Comparison of ENCODE assay signal across 23 mouse cellular contexts in genomic region chr17:50442062-50442461, GRCm38 (mm10).
DNase-seq lines count a peak whose midpoint lies in the region; ATAC-seq lines count a peak whose summit lies in the region.
"Had no signal": no experiment of that assay in that cellular context is flagged by ENCODE, and none has a peak within 500 bp of the region (broad histone marks: within the 10 kb centered on the region; RNA-seq: fewer than 3 reads in every experiment).

No protein-coding gene starts in this region.

- WGBS in liver, embryonic 13.5 days (ENCODE audit: insufficient replicate concordance) = 68% methylated on average over 5 of the region's 5 CpGs
- WGBS in kidney, embryonic 14.5 days = 87% methylated on average over 5 of the region's 5 CpGs

- peaks cover 8% of the 10 kb centered on the region; the same call in 1 of the 2 replicates for H3K4me1 ChIP-seq in liver, embryonic 13.5 days (replicated peaks)
- no peaks in the 10 kb centered on the region for H3K4me1 ChIP-seq in kidney, embryonic 14.5 days (ENCODE audit: control insufficient read depth, insufficient read depth, low read length)
- H3K4me1 ChIP-seq: embryonic facial prominence, embryonic 12.5 days; embryonic facial prominence, embryonic 15.5 days had no signal

- no peak overlapping the region for H3K4me2 ChIP-seq in liver, embryonic 13.5 days
- no peak overlapping the region for H3K4me2 ChIP-seq in kidney, embryonic 14.5 days (replicated peaks; ENCODE audit: low read depth, low read length)
- H3K4me2 ChIP-seq: embryonic facial prominence, embryonic 12.5 days; embryonic facial prominence, embryonic 15.5 days; heart, embryonic 11.5 days; hindbrain, embryonic 12.5 days; hindbrain, embryonic 15.5 days had no signal

- H3K9ac ChIP-seq in liver, embryonic 13.5 days = no peak overlapping the region
- H3K9ac ChIP-seq in kidney, embryonic 14.5 days (ENCODE audit: low read depth, low read length) = no peak overlapping the region
- H3K9ac ChIP-seq: embryonic facial prominence, embryonic 12.5 days; embryonic facial prominence, embryonic 15.5 days; forebrain, postnatal 0 days; hindbrain, embryonic 12.5 days; hindbrain, embryonic 15.5 days had no signal

- no peaks in the 10 kb centered on the region for H3K9me3 ChIP-seq in liver, embryonic 13.5 days (replicated peaks)
- H3K9me3 ChIP-seq in kidney, embryonic 14.5 days (ENCODE audit: control insufficient read depth, low read length) = no peaks in the 10 kb centered on the region
- H3K9me3 ChIP-seq: embryonic facial prominence, embryonic 12.5 days; embryonic facial prominence, embryonic 15.5 days; hindbrain, embryonic 12.5 days; hindbrain, embryonic 15.5 days had no signal

- DNase-seq in heart, adult 11 months = peak; percentile 89
- no peak for DNase-seq in heart, adult 18-20 months
- peak; percentile 19 for DNase-seq in ES-CJ7 (ENCODE audit: low read depth, low spot score)
- DNase-seq in liver, embryonic 13.5 days = peak; percentile 4
- no peak for DNase-seq in B cell, adult 2 months
- DNase-seq in kidney, postnatal 10 days = no peak
- DNase-seq: adrenal gland, postnatal 10 days; adrenal gland, postnatal 36 days; cerebellum, adult 18-20 months; cerebellum, adult 9-10 months; forebrain, postnatal 0 days; gastrocnemius, adult 2 months; gastrocnemius, postnatal 14 days had no signal

- peak; percentile 75 for ATAC-seq in erythroblast, adult 5-6 weeks (replicated peaks; ENCODE audit: low FRiP score, poor library complexity, severe bottlenecking)
- no peak for ATAC-seq in liver, embryonic 13.5 days (ENCODE audit: low read depth)
- ATAC-seq in kidney, embryonic 14.5 days (ENCODE audit: low FRiP score, low TSS enrichment) = no peak
- ATAC-seq: forebrain, embryonic 14.5 days; forebrain, postnatal 0 days had no signal

- H3K27me3 ChIP-seq in liver, embryonic 13.5 days = no peaks in the 10 kb centered on the region
- H3K27me3 ChIP-seq in kidney, embryonic 14.5 days (ENCODE audit: control insufficient read depth, insufficient read depth, low read length) = no peaks in the 10 kb centered on the region
- H3K27me3 ChIP-seq: CH12.LX; embryonic facial prominence, embryonic 12.5 days; embryonic facial prominence, embryonic 15.5 days; hindbrain, embryonic 12.5 days; hindbrain, embryonic 15.5 days had no signal

- H3K27ac ChIP-seq in liver, embryonic 13.5 days = no peak overlapping the region
- H3K27ac ChIP-seq in kidney, embryonic 14.5 days (ENCODE audit: low read depth, low read length) = no peak overlapping the region
- H3K27ac ChIP-seq: embryonic facial prominence, embryonic 12.5 days; embryonic facial prominence, embryonic 15.5 days; hindbrain, embryonic 12.5 days; hindbrain, embryonic 15.5 days had no signal

- H3K36me3 ChIP-seq in liver, embryonic 13.5 days = no peaks in the 10 kb centered on the region
- no peaks in the 10 kb centered on the region for H3K36me3 ChIP-seq in kidney, embryonic 14.5 days (ENCODE audit: control insufficient read depth, insufficient read depth, low read length)
- H3K36me3 ChIP-seq: embryonic facial prominence, embryonic 12.5 days; embryonic facial prominence, embryonic 15.5 days; hindbrain, embryonic 12.5 days; hindbrain, embryonic 15.5 days had no signal

- no peak overlapping the region for H3K4me3 ChIP-seq in liver, embryonic 13.5 days (replicated peaks)
- no peak overlapping the region for H3K4me3 ChIP-seq in kidney, embryonic 14.5 days (ENCODE audit: low read length)
- H3K4me3 ChIP-seq: embryonic facial prominence, embryonic 12.5 days; embryonic facial prominence, embryonic 15.5 days; erythroblast, embryonic 14.5 days; gastrocnemius, adult 2 months; hindbrain, embryonic 12.5 days; hindbrain, embryonic 15.5 days had no signal

Comparison
In these comparisons a context has a peak if more than half of its experiments do, and no peak if none do; other contexts are left out.
1. DNase-seq: peak in heart, adult 11 months (single experiment), ES-CJ7 (single experiment) and liver, embryonic 13.5 days (single experiment); none in heart, adult 18-20 months (0 of 2), B cell, adult 2 months (0 of 2) and kidney, postnatal 10 days (single experiment).